Mouse (Mus musculus) right cerebral cortex, postnatal 25 days (tissue): ENCODE results near the gene Tnfsf11.

Experiments used
- DNase-seq: peaks from one replicate; pipeline ENCODE4 v3.0.0; 2022

Gene Tnfsf11

GRCm38 (mm10) chr14:78287906-78288800 lies 19.7 kb downstream of the Tnfsf11 start:
- DNase-seq, result no peak

- DNase-seq, result no peak
Observed at GRCm38 (mm10) chr14:78286011-78286548, 21.8 kb downstream of the Tnfsf11 start.

GRCm38 (mm10) chr14:78282490-78282889 lies 25.4 kb downstream of the Tnfsf11 start:
- DNase-seq, result peak; percentile 50

GRCm38 (mm10) chr14:78276395-78276930 lies 31.4 kb downstream of the Tnfsf11 start:
- DNase-seq, result no peak

- no peak for DNase-seq
Observed at GRCm38 (mm10) chr14:78274851-78275250, 33.0 kb downstream of the Tnfsf11 start.

GRCm38 (mm10) chr14:78274146-78274545 lies 33.7 kb downstream of the Tnfsf11 start:
- DNase-seq, result peak; percentile 44

- no peak for DNase-seq
Observed at GRCm38 (mm10) chr14:78273571-78273970, 34.3 kb downstream of the Tnfsf11 start.

GRCm38 (mm10) chr14:78264876-78265275 lies 43.0 kb downstream of the Tnfsf11 start:
- DNase-seq, result no peak

GRCm38 (mm10) chr14:78262596-78262995 lies 45.2 kb downstream of the Tnfsf11 start:
- no peak for DNase-seq

DNA sequence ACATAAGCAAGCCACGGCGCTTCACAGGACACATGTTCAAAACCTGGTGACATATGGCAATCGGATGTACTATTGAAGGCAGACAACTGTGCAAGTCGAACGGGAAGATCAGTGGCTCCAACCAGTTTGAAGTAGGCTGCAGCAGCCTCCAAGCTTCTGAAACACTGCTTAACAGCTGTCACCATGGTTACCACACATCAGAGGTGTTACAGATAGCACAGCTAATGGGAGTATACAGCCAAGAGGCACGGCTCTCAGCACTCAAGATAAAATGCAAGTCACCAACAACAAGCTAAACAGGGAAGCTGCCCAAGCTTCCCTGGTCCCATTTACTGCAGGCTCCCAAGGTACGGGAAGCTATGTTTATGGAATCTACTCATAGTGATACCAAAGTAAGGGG lies 46.6 kb downstream of the Tnfsf11 start:
- no peak for DNase-seq

DNA sequence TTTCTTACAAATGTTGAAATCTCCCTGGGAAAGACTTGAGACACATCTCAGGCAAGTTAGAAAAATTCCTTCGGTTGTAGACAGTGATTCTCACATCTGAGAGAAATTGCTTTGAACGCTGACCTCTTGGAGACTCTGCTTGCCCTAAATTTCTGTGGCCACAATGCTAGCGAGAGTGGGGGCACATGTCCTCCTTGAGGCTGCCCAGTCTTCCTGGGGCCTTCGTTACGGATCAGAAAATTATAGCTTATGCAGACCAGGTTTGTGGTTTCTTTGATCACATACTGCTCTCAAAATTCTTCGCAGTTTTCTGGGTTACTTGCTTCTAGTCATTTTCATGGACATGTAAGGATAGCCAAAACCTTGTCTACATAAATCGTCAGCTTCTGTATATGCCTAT lies 53.8 kb downstream of the Tnfsf11 start:
- DNase-seq, result no peak

DNA sequence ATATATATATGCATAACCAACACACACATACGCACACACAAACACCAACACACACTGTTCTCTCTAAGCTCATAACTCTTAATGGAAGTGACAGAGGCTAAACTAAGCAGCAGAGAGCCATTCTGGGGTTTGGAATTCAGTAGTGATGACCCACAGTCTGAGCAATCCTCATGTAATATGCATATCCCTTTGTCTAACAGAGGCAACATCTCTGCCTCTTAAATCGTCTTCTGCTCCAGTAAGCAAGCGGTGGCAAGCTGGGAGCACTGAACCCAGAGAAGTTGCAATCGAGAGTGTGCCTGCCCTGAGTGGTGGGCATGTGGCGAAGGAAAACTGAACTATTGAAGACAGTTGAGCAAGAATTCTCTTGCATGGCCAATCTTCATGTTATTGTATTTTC lies 61.2 kb downstream of the Tnfsf11 start:
- no peak for DNase-seq

DNA sequence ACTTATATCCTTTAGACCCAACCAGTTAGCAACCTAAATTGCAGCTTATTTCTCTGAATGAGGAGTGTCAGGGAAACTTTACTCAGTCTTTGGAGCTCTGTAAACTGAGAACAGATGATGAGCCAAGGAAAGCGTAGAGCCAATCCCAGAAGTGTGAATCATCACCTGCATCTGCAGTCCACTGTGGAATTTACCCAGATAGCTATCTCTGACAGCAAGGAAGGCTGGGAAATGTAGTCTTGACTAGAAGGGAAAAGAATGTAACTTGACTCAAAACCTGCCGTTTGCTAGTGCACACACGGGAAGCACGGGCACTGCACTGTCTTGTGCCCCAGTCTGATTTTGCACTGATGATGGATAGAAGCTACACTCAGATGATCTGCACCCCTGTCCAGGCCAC lies 63.0 kb downstream of the Tnfsf11 start:
- peak; percentile 30 for DNase-seq

- no peak for DNase-seq
Observed at GRCm38 (mm10) chr14:78239346-78239745, 68.5 kb downstream of the Tnfsf11 start.

DNA sequence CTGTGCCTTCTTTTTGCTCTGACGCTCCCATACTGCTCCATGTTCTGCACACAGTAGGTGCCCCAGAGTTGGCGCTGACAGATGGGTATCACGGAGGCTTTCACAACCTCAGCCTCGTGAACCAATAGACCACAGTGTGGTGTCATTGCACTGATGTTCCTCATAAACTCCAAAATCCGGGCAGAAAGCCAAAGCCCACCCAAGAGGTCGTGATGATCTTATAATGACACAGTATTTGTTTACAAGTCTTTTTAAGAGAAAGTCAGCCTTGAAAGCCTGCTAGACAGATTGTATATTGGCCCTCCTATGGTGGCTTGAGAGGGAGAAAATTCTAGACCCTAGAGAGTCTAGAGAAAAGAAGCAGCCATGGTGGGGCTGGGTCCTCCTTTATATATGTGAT lies 70.6 kb downstream of the Tnfsf11 start:
- DNase-seq, result no peak

GRCm38 (mm10) chr14:78236144-78236543 lies 71.7 kb downstream of the Tnfsf11 start:
- DNase-seq, result no peak

DNA sequence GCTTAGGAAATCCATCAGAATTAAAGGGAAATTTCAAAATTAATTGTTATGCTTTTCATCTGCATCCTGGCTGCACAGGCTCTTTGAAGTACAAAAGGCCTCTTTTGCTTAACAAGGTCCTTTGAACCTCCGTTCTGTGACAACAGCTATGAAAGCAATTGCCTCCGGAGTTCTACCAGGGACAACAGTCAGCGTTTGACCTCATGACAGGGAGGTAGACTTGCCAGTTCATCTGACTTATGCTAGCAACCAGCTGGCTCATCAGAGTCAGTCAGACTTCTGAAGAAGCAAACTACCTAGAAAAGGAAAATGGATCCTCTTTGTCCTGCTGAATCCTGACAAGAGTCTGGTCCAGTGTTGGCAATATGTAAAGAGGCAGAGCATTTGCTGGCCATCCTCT lies 72.5 kb downstream of the Tnfsf11 start:
- DNase-seq, result no peak

GRCm38 (mm10) chr14:78229012-78229411 lies 78.8 kb downstream of the Tnfsf11 start:
- DNase-seq, result no peak
